Mouse (Mus musculus) heart, postnatal 36 days (tissue): ENCODE data around the gene Glt8d1. TPM values are rescaled to one million over a fixed set of nuclear protein-coding genes. Genes with fewer than 3 reads are reported as not detected.

Source experiments
- DNase-seq, 2 experiments: peaks; one replicate each; pipeline ENCODE4 v3.0.0; 2021 to 2022
- intact Hi-C: fragments of 180-260 bp; cut with DNase I; formaldehyde crosslinking; loops from one replicate; pipeline ENCODE4 v1.15.1; 2025
- total RNA-seq, 2 experiments: library from RNA; stranded (reverse); gene quantifications; 2 replicates each; pipeline ENCODE4 v1.2.3; 2021

Glt8d1 gene
- total RNA-seq, result 10 to 100 TPM; 21.8 to 26.0 TPM

DNA sequence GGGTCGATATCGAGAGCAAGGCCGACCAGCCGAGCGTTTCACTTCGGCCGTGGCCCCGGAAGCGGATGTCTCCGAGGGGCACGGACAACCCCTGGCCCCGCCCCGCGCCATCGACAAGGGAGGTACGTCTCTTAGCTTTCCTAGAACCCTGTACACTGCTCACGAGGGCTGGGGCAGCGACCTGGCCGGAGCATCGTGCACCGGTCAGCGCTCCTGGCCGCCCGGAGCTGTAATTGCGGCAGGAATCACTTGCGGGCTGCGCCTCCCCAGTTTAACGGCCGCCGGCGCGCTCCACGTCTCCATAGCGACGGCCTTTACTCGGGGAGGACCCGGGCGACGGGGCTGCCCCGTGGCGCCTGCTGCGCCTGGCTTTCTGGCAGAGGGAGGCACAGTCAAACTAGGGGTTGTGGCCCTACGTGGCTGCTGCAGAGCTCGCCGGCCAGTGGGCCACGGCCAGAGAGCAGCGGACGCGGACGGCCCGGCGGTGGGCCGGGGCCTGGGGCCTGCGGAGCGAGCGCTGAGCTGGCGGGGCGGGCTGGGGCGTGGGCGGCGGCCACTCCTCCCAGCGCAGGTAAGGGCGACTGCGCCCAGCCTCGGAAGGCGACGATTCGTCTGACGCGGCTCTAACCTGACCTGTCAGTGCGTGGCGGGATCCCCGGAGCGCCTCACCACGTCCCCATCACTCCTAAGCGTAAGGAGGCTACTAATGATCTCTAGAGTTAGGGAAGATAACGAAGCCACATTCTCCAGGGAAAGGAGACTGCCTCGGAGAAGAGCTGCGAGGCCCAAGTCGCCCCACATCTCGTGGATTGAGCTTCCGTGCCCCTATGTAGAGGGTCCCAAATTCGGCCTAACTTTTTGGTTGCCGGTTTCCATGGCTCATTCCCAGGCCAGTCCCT lies at the start of gene Glt8d1, which contains the start of gene Spcs1:
Gene Glt8d1 (plus strand): TSS at position 94 of the 899 bp plus-strand sequence.
Gene Spcs1 (minus strand): TSS at position 366 of the 899 bp plus-strand sequence.
- DNase-seq, result peak; percentile 88 to 95
- intact Hi-C loops, result loop anchor here (2.0 kb wide), 1 partner anchor 51 kb away; the partner anchor contains the start of gene Nek4

DNA sequence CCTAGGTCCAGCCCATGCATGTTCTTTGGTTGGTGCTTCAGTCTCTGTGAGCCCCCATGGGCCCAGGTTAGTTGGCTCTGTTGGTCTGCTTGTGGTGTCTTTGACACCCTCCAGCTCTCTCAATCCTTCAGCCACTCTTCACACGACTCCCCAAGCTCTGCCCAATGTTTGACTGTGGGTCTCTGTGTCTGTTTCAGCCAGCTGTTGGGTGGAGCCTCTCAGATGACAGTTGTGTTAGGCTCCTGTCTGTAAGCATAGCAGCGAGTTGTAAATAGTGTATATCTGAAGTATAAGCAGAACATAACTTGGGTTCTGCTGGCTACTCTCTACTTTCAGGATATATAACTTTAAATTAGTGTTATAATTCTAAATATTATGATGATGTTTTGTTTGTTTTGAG lies 42.7 kb upstream of the Glt8d1 start:
- intact Hi-C loops, result no loop called here

DNA sequence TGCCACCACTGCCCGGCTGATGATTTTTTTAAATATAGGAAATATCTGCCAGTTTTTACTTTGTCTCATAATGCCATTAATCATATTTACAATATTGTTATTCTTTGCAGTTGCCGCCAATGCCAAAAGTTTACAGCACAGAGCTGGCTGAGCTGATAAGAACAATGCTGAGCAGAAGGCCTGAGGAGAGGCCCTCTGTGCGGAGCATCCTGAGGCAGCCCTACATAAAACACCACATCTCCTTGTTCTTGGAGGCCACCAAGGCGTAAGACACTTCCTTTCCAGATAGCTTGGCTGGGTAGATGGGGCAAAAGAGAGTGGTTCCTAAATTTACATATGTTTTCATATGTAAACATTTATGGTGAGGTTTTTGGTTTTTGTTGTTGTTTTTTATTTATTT lies 42.2 kb upstream of the Glt8d1 start:
- intact Hi-C loops, result no loop called here
- DNase-seq, result no peak

More for the DNA sequence above, 42.7 kb upstream of the Glt8d1 start:
- no peak for DNase-seq

DNA sequence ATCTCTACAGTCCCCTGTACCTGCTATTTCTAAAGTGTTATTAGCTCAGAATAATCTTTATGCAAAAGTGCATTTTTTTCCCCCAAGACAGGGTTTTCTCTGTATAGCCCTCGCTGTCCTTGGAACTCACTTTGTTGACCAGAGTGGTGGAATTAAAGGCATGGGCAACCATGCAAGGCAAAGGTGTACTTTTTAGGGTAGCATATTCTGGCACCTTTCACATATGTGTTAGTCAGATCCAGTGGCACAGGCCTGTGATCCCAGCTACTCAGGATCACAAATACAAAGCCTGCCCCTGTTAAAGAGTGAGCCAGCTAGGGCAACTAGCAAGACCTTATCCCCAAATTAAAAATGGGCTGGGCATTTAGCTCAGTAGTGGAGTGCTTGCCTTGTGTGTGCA lies 40.8 kb upstream of the Glt8d1 start:
- intact Hi-C loops, result no loop called here
- DNase-seq, result no peak

DNA sequence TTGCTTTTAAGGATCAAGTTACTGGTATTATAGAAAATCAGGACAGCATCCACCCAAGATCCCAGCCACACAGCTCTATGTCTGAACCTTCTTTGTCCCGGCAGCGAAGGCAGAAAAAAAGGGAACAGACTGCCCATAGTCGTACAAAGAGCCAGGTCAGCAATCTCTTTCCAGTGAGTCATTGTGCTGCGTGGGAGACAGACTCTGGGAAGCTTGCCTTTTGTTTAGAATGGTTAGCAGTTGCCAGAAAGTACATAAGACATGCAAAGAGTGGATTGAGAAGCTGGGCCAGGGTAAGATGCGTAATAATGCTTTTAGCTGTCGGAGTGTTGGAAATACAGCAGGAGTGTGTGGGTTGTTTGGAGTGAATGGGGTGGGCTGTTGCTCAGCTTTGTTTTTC lies 27.0 kb upstream of the Glt8d1 start:
- DNase-seq, result peak; percentile 9 to 10
- intact Hi-C loops, result no loop called here

DNA sequence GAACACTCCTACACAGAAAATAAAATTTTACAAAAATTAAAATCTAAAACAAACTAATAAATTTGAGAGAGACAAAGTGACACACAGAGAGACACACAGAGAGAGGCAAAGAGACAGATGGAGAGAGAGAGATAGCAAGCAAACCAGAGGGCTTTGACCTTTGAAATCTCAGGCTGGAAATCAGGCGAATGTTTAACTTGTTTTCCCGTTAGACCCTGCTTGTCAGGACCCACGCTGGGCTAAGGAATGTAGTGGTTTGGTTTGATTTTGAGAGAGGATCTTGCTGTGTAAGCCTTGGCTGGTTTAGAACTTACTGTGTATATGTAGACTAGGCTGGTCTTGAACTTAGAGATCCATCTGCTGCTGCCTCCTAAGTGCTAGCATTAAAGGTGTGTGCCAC lies 25.0 kb upstream of the Glt8d1 start:
- intact Hi-C loops, result no loop called here

DNA sequence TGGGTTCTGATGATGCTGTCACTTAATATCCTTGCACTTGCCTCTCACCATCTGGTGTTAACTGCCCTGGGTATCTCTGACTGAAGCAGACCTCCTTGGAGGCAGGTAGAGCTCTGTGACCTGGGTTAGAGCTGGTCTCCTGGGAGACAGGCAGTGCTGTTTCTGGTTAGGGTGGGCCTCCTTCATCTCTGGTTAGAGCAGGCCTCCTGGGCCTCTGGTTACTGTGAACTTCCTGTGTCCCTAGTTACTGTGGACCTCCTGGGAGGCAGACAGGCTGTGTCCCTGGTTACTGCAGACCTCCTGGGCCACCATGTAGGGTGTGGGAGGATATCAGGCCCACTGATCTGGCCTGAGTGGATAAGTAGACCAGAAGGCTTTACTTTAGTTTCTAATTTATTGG lies 4.8 kb upstream of the Glt8d1 start:
- DNase-seq, result no peak
- intact Hi-C loops, result no loop called here

More for the DNA sequence above, 25.0 kb upstream of the Glt8d1 start:
- no peak for DNase-seq

DNA sequence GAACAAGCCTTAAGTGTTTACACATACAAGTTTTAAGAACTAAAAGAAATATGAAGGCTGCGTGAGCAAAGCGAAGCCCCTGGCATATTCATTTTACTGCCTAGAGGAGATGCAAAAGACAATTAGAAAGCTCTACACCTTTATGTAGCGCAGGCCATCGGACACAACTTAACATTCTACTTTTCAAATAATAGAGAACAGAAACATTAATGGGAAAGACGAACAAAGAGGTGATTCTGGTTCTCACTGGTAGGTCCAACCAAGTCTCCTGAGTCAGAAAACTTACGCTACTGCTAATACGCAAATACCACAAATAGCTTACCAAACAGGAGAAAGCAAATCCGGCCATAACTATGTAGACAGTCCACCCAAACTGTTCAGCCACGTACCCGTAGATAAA lies 844 bp upstream of the Glt8d1 start:
- intact Hi-C loops, result loop anchor here (2.0 kb wide), 1 partner anchor 50 kb away; the partner anchor contains the start of gene Nek4
- no peak for DNase-seq

DNA sequence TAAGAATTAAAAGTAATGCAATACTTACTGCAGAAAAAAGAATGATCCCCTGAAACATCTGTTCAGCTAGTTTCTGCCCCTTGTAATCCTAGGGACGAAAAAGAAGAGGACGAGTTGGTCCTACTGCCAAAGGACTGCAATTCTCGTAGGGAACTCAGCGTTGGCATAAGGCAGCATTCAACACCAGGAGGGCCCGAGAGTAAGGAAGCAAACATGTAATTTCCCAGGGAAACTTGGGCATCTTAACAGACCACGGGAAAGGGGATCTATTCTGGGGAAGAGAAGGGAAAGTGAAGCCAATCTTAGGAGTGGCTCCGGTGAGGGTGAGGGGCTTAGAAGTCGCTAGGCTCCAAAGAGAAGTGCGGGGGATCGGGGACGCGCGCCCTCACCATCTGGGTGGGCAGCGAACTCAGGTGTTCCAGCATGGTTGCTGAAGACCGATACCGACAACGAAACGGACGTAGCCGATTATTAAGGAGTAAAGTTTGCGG lies 339 bp upstream of the Glt8d1 start:
- intact Hi-C loops, result loop anchor here (2.0 kb wide), 1 partner anchor 50 kb away; the partner anchor contains the start of gene Nek4

DNA sequence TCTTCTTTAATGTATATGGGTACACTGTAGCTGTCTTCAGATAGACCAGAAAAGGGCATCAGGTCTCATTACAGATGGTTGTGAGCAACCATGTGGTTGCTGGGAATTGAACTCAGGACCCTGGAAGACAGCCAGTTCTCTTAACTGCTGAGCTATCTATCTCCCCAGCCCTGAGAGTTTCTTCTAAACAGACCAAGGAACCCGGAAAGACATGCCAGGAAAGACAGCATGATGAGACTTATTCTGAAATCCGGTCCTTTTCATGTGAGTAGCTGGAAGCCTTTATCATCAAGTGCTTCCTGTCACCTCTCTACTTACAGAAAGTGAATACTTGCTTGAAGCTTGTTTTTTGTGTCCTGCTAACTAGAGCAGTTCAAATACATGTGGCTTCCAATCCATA lies 3.3 kb downstream of the Glt8d1 start:
- intact Hi-C loops, result loop anchor here (1.0 kb wide), 1 partner anchor 13 kb away; no protein-coding TSS in a partner anchor
- no peak for DNase-seq

More for the DNA sequence above, 339 bp upstream of the Glt8d1 start:
- DNase-seq, result no peak

DNA sequence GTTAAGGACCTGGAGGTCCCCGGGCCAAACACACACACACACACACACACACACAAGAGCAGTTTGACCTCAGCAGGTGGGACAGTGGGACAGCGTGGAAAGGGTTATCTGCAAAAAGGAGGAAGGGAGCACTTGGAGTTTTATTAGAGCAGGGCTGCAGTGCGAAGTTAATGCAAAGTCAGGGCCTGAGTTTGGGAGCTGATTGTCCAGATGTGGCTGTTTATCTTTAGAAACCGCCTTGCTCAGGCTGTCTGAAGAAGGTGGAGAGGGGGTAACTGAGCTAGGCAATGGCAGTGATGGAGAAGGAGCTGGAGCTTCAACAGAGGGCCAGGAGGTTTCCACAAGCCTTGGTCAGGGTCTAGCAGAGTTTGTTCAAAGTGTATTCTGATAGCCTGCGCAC lies 5.6 kb downstream of the Glt8d1 start:
- intact Hi-C loops, result no loop called here
- no peak for DNase-seq

DNA sequence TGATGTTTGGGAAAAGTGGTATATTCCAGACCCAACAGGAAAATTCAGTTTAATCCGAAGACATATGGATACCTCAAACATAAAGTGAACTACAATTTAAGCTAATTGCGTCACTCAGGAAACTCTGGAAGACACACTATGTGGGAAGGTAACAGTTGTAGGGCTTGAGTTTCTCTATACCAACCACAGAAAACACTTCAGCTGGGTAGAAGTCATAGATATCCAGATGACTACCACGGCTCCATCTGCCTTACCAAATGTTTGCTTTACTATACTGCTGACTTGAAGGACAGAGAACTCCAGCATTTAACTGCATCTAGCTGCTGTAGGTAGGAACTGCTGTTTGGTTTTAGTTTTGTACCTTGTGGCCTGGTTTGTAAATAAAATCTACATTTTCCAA lies 10.4 kb downstream of the Glt8d1 start:
- DNase-seq, result no peak
- intact Hi-C loops, result no loop called here

DNA sequence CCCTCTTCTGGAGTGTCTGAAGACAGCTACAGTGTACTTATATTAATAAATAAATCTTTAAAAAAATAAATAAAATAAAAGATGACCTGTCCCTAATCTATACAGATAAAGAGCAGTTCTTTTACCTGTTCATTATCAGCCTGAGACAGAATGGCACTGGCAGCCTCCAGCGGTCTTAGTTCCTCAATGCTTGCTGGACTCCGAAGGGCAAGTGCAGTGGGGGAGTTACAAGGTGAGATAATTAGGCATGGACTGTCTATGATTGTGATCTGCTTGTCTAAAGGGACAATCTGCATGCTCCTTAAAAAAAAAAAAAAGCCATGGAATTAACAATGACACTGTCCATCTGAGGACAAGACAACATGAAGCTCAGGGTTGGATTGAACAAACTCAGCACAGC lies 12.7 kb downstream of the Glt8d1 start:
- intact Hi-C loops, result no loop called here
- DNase-seq, result no peak

DNA sequence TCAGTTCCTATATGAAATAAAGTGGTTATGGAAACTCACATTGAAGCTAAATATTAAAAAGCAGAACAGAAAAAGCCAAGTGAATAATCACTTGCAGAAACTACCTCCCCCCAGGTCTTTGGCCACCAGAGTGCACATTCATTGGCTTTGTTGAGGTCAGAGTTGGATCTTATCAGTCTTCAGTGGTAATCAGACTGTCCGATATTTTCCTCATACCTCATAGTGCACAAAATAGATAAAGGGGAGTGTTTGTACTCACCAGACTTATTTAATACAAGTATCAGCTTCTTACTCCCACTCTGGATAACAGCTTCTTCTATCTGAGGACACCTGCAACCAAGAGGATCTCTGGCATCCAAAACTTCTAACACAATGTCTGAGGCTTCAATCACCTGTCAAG lies 14.9 kb downstream of the Glt8d1 start:
- intact Hi-C loops, result no loop called here
- no peak for DNase-seq

DNA sequence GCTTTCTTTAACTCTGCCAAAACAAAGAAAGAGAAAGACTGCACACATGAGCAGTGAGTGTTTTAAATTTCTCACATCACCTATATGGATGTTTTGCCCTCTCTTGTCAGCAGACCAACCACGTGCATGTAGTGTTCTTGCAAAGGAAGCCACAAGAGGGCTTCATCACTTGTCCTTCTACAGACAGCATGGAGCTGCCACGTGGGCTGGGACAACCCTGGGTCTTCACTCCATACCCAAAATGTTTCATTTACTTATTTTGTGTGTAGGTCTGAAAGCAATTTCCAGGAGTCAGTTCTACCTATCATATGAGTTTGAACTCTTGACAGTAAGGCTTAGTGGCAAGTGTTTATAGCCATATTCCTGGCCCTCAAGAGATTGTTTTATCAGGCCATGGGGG lies 16.7 kb downstream of the Glt8d1 start:
- intact Hi-C loops, result loop anchor here (1.0 kb wide), 1 partner anchor 14 kb away; no protein-coding TSS in a partner anchor
- no peak for DNase-seq

DNA sequence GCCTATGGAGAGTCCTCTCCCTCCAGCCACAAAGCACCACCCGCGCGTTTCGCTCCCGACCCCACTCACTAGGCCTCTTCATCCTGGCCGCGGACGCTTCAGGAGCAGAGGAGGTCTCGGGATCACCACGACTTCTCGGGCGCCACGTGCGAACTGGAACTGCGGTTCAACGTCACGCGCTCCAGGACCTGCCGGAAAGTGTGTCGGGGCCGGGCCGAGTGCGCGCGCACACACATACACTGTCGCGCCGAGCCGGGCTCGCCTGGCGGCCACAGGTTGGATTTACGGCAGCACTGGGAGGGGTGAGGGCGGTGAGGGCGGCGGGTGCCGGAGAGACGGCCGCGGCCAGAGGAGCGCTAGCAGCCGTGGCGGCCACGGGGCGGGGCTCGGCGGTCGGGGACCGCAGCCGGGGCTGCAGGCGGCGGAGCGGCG lies 17.7 kb downstream of the Glt8d1 start, which contains the start of the genes Pbrm1 and Gnl3:
Gene Pbrm1 (plus strand): TSS at position 279 of the 432 bp plus-strand sequence.
Gene Gnl3 (minus strand): TSS at position 293 of the 432 bp plus-strand sequence.
- DNase-seq, result peak; percentile 95 to 97
- intact Hi-C loops, result no loop called here

DNA sequence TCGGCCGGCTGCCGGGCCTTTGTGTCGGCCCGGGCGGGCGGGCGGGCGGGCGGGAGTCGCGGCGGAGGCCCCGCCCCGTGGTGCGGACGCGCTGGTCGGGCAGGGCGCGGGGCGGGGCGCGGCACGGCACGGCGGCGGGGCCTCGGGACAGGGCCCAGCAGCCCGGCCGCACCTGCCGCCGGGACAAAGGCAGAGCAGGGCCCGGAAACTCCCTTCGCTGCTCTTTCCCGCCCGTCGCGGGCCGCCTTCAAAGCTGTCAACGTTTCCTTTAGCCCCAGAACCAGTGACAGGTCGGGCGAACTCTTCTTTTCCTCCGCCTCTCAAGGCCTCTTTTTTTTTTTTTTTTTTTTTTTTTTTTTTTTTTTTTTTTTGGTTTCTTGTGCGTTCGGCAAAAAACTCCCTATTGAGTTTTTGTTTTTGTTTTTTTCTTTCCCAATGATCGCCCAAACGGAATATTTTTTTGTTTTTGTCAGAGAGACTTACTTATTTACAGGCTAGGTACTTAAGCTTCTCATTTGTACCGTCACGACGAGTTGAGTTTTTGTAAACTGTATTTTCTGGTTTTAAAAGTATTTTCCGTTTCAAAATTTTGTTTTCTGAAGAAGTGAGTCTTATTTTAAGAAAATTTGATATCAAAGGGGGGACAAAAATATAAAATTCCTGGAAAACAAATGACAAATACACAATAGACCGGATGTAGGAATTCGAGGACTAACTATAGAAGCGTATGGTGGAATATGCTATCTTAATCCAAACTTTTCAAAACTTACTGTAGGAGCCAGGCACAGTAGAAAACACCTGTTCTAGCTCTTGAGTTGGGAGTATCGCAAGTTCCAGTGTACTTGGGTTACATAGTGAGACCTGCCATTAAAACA lies 18.4 kb downstream of the Glt8d1 start:
- intact Hi-C loops, result no loop called here
- peak in 1 of 2 experiments; percentile 78 for DNase-seq

DNA sequence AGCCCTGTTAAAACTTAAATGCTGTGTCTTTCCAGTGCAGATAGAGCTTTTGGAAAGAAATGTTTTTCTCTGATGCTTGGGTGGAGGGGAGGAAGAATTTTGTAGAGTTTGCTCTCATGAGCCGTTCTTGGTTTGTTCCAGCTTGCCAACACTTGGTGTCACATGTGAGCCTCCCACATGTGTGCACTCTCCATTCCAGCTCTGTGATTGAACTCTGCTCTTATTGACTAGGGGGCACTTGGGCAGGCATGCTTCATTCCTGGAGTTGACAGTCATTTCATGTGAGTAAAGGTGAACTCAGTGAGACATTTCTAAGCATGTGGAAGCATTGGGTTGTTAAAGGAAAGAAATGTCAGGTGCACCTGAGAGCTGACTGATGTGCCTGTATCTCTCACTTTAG lies 21.4 kb downstream of the Glt8d1 start:
- no peak for DNase-seq
- intact Hi-C loops, result no loop called here

DNA sequence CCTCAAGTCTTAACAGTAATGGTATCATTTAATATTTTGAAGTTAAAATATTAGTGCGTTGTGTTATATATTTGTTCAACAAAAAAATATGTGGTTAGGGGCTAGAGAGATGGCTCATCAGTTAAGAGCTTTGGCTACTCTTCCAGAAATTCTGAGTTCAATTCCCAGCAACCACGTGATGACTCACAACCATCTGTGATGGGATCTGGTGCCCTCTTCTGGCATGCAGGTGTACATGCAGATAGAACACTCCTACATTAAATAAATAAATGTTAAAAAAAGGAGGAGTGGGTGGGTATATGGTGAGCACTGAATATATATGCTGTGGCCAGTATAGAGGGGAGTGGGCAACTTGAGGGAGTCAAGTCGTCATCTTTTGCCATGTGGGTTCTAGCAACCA lies 24.6 kb downstream of the Glt8d1 start:
- DNase-seq, result no peak
- intact Hi-C loops, result no loop called here

DNA sequence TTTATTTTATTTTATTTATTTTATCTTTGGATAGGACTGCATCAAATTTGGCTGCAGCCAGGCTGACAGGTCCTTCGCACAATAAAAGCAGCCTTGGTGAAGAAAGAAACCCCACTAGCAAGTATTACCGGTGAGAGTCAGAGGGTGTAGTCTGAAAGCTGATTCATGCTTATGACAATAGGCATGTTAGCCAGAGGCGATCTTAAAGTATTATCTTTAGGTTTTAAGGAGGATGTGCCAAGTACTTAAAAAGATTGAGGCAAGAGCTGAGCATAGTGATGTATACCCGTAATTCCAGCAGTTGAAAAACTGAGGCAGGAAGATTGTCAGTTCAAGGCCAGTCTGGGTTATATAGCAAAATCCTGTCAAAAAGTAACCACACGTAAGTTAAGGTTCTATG lies 44.1 kb downstream of the Glt8d1 start:
- intact Hi-C loops, result no loop called here
- DNase-seq, result no peak

DNA sequence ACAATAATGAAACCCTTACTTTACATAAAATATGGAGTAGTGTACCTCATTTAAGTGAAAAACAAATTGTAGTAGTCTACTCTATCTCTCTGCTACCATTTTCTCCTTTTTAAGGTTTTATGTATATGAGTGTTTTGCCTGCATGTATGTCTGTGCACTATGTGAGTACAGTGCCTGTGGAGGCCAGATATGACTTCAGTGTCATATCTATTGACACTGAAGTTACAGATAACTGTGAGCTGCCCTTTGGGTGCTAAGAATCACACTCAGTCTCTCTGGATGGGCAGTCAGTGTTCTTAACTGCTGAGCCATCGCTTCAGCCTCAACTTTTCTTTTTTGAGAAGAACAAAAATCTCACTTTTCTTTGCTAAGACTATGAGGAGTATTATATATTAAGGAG lies 44.6 kb downstream of the Glt8d1 start:
- intact Hi-C loops, result no loop called here

More for the DNA sequence above, 44.6 kb downstream of the Glt8d1 start:
- DNase-seq, result no peak
